Comparison of ENCODE assay signal across 29 mouse cellular contexts in the genomic region with DNA sequence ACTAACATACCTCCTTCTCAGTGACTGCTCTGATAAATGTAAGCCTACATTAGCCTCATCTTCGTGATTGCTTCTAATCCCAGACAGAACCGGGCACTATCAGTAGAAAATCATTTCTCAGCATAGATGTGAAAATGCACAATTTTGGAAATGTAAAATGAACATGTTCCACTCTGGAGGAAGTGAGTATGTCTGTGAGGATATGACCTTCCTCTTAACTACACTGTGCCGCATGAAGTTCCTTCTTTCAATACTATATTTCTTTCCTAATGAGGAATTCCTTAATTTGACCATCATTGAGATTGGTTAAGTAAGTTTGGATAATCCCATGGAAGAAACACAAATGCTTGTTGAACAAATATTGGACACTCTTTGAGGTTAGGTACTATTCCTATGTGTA.
"Had no signal": no experiment of that assay in that cellular context is flagged by ENCODE, and none has a peak within 500 bp of the region (broad histone marks: within the 10 kb centered on the region; RNA-seq: fewer than 3 reads in every experiment).

No protein-coding gene starts in this region.

- H3K4me2 ChIP-seq: heart, embryonic 11.5 days; heart, embryonic 13.5 days; heart, embryonic 15.5 days; hindbrain, embryonic 12.5 days; hindbrain, embryonic 14.5 days; kidney, embryonic 15.5 days; limb, embryonic 13.5 days; limb, embryonic 15.5 days; liver, embryonic 12.5 days had no signal

- H3K36me3 ChIP-seq: heart, embryonic 13.5 days; heart, embryonic 15.5 days; hindbrain, embryonic 10.5 days; hindbrain, embryonic 12.5 days; kidney, embryonic 15.5 days; limb, embryonic 13.5 days; limb, embryonic 15.5 days; liver, embryonic 12.5 days had no signal

- DNase-seq: gastrocnemius, adult 2 months; gastrocnemius, postnatal 10 days; gastrocnemius, postnatal 25 days; heart, adult 11 months; heart, adult 2 months; heart, postnatal 14 days; heart, postnatal 4 days; kidney, adult 11 months; kidney, adult 2 months; kidney, adult 9 months; kidney, postnatal 14 days; kidney, postnatal 36 days; layer of hippocampus, adult 9-11 months; layer of hippocampus, postnatal 36 days; left cerebral cortex, postnatal 4 days had no signal

- H3K4me1 ChIP-seq: heart, embryonic 13.5 days; heart, embryonic 15.5 days; hindbrain, embryonic 10.5 days; hindbrain, embryonic 12.5 days; kidney, embryonic 15.5 days; limb, embryonic 13.5 days; limb, embryonic 15.5 days; liver, embryonic 12.5 days had no signal

- H3K9ac ChIP-seq: heart, embryonic 13.5 days; heart, embryonic 15.5 days; hindbrain, embryonic 12.5 days; hindbrain, embryonic 14.5 days; kidney, embryonic 15.5 days; limb, embryonic 13.5 days; limb, embryonic 15.5 days; liver, embryonic 12.5 days; liver, embryonic 14.5 days had no signal

- ATAC-seq: hindbrain, postnatal 0 days; intestine, embryonic 16.5 days; liver, embryonic 12.5 days had no signal

- H3K27ac ChIP-seq: gastrocnemius, adult 2 months; heart, adult 2 months; heart, embryonic 13.5 days; heart, embryonic 15.5 days; hindbrain, embryonic 10.5 days; hindbrain, embryonic 12.5 days; hindbrain, embryonic 14.5 days; hindbrain, postnatal 0 days; kidney, embryonic 15.5 days; kidney, postnatal 0 days; limb, embryonic 13.5 days; limb, embryonic 15.5 days; liver, embryonic 12.5 days; liver, embryonic 14.5 days had no signal

- H3K4me3 ChIP-seq: gastrocnemius, adult 2 months; heart, adult 2 months; heart, embryonic 13.5 days; heart, embryonic 15.5 days; hindbrain, embryonic 10.5 days; hindbrain, embryonic 12.5 days; kidney, embryonic 15.5 days; limb, embryonic 13.5 days; limb, embryonic 15.5 days; liver, embryonic 12.5 days had no signal

- H3K27me3 ChIP-seq: heart, embryonic 13.5 days; heart, embryonic 15.5 days; hindbrain, embryonic 12.5 days; kidney, embryonic 15.5 days; limb, embryonic 13.5 days; limb, embryonic 15.5 days; liver, embryonic 12.5 days had no signal

- H3K9me3 ChIP-seq: heart, embryonic 13.5 days; heart, embryonic 15.5 days; hindbrain, embryonic 10.5 days; hindbrain, embryonic 12.5 days; kidney, embryonic 15.5 days; limb, embryonic 13.5 days; limb, embryonic 15.5 days; liver, embryonic 12.5 days had no signal
